Mouse (Mus musculus): ENCODE measurements around the gene Nelfe. TPM values are rescaled to one million over a fixed set of nuclear protein-coding genes. Genes with fewer than 3 reads are reported as not detected.

Nelfe gene
- polyA plus RNA-seq, 1 experiment from 2014 or later, result 85.8 TPM

Small RNAs within 50 kb of the gene (microRNA-seq; reads per million reads assigned to microRNA genes)
- 0.66 reads per million for gene Mir6970 (ENCODE audit: borderline number of aligned reads)
- gene Mir6971 (ENCODE audit: borderline number of aligned reads), result 4.0 reads per million, percentile 18 among the genes with 10 or more reads in this experiment
- not detected for gene Mir6972 (ENCODE audit: borderline number of aligned reads)

Other genes starting within 250 kb of the Nelfe start
- gene Rnf5, start 246.7 kb upstream of the Nelfe start, polyA plus RNA-seq (2014; fragmentation: Nextera tagmentation; extraction: Ambion mirVana), result 80.8 and 85.3 TPM in 2 replicates
- 54.8 and 60.5 TPM in 2 replicates for gene Agpat1, start 246.1 kb upstream of the Nelfe start, polyA plus RNA-seq (2014; fragmentation: Nextera tagmentation; extraction: Ambion mirVana)
- 12.3 and 14.0 TPM in 2 replicates for gene Egfl8, start 234.4 kb upstream of the Nelfe start, polyA plus RNA-seq (2014; fragmentation: Nextera tagmentation; extraction: Ambion mirVana)
- gene Ppt2, start 221.9 kb upstream of the Nelfe start, polyA plus RNA-seq (2014; fragmentation: Nextera tagmentation; extraction: Ambion mirVana), result 23.6 and 26.4 TPM in 2 replicates
- 0.64 and 0.92 TPM in 2 replicates for gene Prrt1, start 220.9 kb upstream of the Nelfe start, polyA plus RNA-seq (2014; fragmentation: Nextera tagmentation; extraction: Ambion mirVana)
- gene Fkbpl, start 205.6 kb upstream of the Nelfe start, polyA plus RNA-seq (2014; fragmentation: Nextera tagmentation; extraction: Ambion mirVana), result 10.0 and 11.8 TPM in 2 replicates
- 60.8 and 68.5 TPM in 2 replicates for gene Atf6b, start 203.2 kb upstream of the Nelfe start, polyA plus RNA-seq (2014; fragmentation: Nextera tagmentation; extraction: Ambion mirVana)
- gene Tnxb, start 179.9 kb upstream of the Nelfe start, polyA plus RNA-seq (2014; fragmentation: Nextera tagmentation; extraction: Ambion mirVana), result 1.8 and 3.1 TPM in 2 replicates
- gene C4b, start 106.5 kb upstream of the Nelfe start, polyA plus RNA-seq (2014; fragmentation: Nextera tagmentation; extraction: Ambion mirVana), result 0.93 and 1.1 TPM in 2 replicates
- gene Cyp21a1, start 45.8 kb upstream of the Nelfe start, polyA plus RNA-seq (2014; fragmentation: Nextera tagmentation; extraction: Ambion mirVana), result not detected in 2 replicates
- 21.1 and 21.7 TPM in 2 replicates for gene Stk19, start 13.4 kb upstream of the Nelfe start, polyA plus RNA-seq (2014; fragmentation: Nextera tagmentation; extraction: Ambion mirVana)
- 53.0 and 54.2 TPM in 2 replicates for gene Dxo, start 13.4 kb upstream of the Nelfe start, polyA plus RNA-seq (2014; fragmentation: Nextera tagmentation; extraction: Ambion mirVana)
- gene Skiv2l, start 181 bp upstream of the Nelfe start, polyA plus RNA-seq (2014; fragmentation: Nextera tagmentation; extraction: Ambion mirVana), result 38.9 and 46.6 TPM in 2 replicates
- gene Cfb, start 12.1 kb downstream of the Nelfe start, polyA plus RNA-seq (2014; fragmentation: Nextera tagmentation; extraction: Ambion mirVana), result 1.8 and 2.2 TPM in 2 replicates
- 0.83 and 1.0 TPM in 2 replicates for gene Zbtb12, start 29.1 kb downstream of the Nelfe start, polyA plus RNA-seq (2014; fragmentation: Nextera tagmentation; extraction: Ambion mirVana)
- not detected in 2 replicates for gene Gm20547, start 31.7 kb downstream of the Nelfe start, polyA plus RNA-seq (2014; fragmentation: Nextera tagmentation; extraction: Ambion mirVana)
- gene C2, start 47.9 kb downstream of the Nelfe start, polyA plus RNA-seq (2014; fragmentation: Nextera tagmentation; extraction: Ambion mirVana), result 4.0 and 5.6 TPM in 2 replicates
- 61.0 and 65.7 TPM in 2 replicates for gene Ehmt2, start 48.1 kb downstream of the Nelfe start, polyA plus RNA-seq (2014; fragmentation: Nextera tagmentation; extraction: Ambion mirVana)
- 0.14 and 0.53 TPM in 2 replicates for gene Slc44a4, start 64.1 kb downstream of the Nelfe start, polyA plus RNA-seq (2014; fragmentation: Nextera tagmentation; extraction: Ambion mirVana)
- gene Neu1, start 80.9 kb downstream of the Nelfe start, polyA plus RNA-seq (2014; fragmentation: Nextera tagmentation; extraction: Ambion mirVana), result 15.0 and 15.4 TPM in 2 replicates
- gene Hspa1b, start 108.8 kb downstream of the Nelfe start, polyA plus RNA-seq (2014; fragmentation: Nextera tagmentation; extraction: Ambion mirVana), result 0.69 and 2.3 TPM in 2 replicates
- not detected in 2 replicates for gene Gm20481, start 119.5 kb downstream of the Nelfe start, polyA plus RNA-seq (2014; fragmentation: Nextera tagmentation; extraction: Ambion mirVana)
- gene Hspa1a, start 121.8 kb downstream of the Nelfe start, polyA plus RNA-seq (2014; fragmentation: Nextera tagmentation; extraction: Ambion mirVana), result 7.3 TPM in 2 replicates
- gene Hspa1l, start 122.3 kb downstream of the Nelfe start, polyA plus RNA-seq (2014; fragmentation: Nextera tagmentation; extraction: Ambion mirVana), result 0.99 and 1.0 TPM in 2 replicates
- 151 and 159 TPM in 2 replicates for gene Lsm2, start 131.5 kb downstream of the Nelfe start, polyA plus RNA-seq (2014; fragmentation: Nextera tagmentation; extraction: Ambion mirVana)
- 80.3 and 87.7 TPM in 2 replicates for gene Vars, start 150.6 kb downstream of the Nelfe start, polyA plus RNA-seq (2014; fragmentation: Nextera tagmentation; extraction: Ambion mirVana)
- gene Vwa7, start 166.2 kb downstream of the Nelfe start, polyA plus RNA-seq (2014; fragmentation: Nextera tagmentation; extraction: Ambion mirVana), result 0.07 and 0.20 TPM in 2 replicates
- gene Sapcd1, start 177.6 kb downstream of the Nelfe start, polyA plus RNA-seq (2014; fragmentation: Nextera tagmentation; extraction: Ambion mirVana), result 12.2 and 16.5 TPM in 2 replicates
- 2.5 and 3.4 TPM in 2 replicates for gene Msh5, start 196.4 kb downstream of the Nelfe start, polyA plus RNA-seq (2014; fragmentation: Nextera tagmentation; extraction: Ambion mirVana)
- 90.9 and 96.9 TPM in 2 replicates for gene Clic1, start 199.6 kb downstream of the Nelfe start, polyA plus RNA-seq (2014; fragmentation: Nextera tagmentation; extraction: Ambion mirVana)
- 291 and 341 TPM in 2 replicates for gene Ddah2, start 208.6 kb downstream of the Nelfe start, polyA plus RNA-seq (2014; fragmentation: Nextera tagmentation; extraction: Ambion mirVana)
- 9.5 and 21.2 TPM in 2 replicates for gene Ly6g6c, start 215.0 kb downstream of the Nelfe start, polyA plus RNA-seq (2014; fragmentation: Nextera tagmentation; extraction: Ambion mirVana)
- 0.55 and 0.96 TPM in 2 replicates for gene Mpig6b, start 215.8 kb downstream of the Nelfe start, polyA plus RNA-seq (2014; fragmentation: Nextera tagmentation; extraction: Ambion mirVana)
- gene Ly6g6e, start 226.5 kb downstream of the Nelfe start, polyA plus RNA-seq (2014; fragmentation: Nextera tagmentation; extraction: Ambion mirVana), result 9.4 and 11.8 TPM in 2 replicates
- 0.46 and 1.4 TPM in 2 replicates for gene Ly6g6d, start 227.7 kb downstream of the Nelfe start, polyA plus RNA-seq (2014; fragmentation: Nextera tagmentation; extraction: Ambion mirVana)
- 0.18 TPM in 1 of 2 replicates, not detected in the other for gene Ly6g6f, start 235.2 kb downstream of the Nelfe start, polyA plus RNA-seq (2014; fragmentation: Nextera tagmentation; extraction: Ambion mirVana)
- gene Abhd16a, start 238.9 kb downstream of the Nelfe start, polyA plus RNA-seq (2014; fragmentation: Nextera tagmentation; extraction: Ambion mirVana), result 77.2 and 92.3 TPM in 2 replicates